Mouse (Mus musculus) left cerebral cortex, postnatal 36 days (tissue): ENCODE measurements around the gene Negr1. TPM values are rescaled to one million over a fixed set of nuclear protein-coding genes. Genes with fewer than 3 reads are reported as not detected.
A peak's percentile ranks its signal among the peaks of the same experiment; 100 is the strongest.

Experiments used
- DNase-seq, 2 experiments: peaks; one replicate each; pipeline ENCODE4 v3.0.0; 2021 to 2022; ENCODE audit warnings: low spot score in 2 of 2, mixed read lengths in 1 of 2
- intact Hi-C: fragments of 180-260 bp; cut with DNase I; formaldehyde crosslinking; loops from one replicate; pipeline ENCODE4 v1.15.1; 2025
- total RNA-seq, 2 experiments: library from RNA; stranded (reverse); gene quantifications; 2 replicates each; pipeline ENCODE4 v1.2.3; 2021

Gene Negr1
- total RNA-seq, 2 experiments from 2014 or later: 187 to 266 TPM

DNA sequence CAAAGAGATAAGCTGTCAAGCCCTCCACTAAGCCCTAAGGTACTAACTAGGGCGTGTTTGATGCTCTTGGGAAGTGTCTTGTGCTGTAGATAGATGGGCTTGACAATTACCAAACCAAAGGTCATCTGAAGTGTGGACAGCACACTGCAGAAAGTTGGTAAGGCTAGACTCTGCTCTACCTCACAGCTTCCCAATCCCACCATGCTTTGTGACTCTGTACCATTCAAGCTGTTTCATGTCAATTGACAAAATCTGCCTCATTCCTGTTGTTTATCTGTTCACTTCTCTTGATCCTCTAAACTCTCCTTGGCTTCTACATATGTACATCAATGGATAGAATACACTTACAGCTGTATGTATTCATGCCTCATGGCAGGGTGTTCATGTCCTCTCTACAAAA is 224.8 kb downstream of the Negr1 start:
- DNase-seq: no peak
- intact Hi-C loops: no loop called here

DNA sequence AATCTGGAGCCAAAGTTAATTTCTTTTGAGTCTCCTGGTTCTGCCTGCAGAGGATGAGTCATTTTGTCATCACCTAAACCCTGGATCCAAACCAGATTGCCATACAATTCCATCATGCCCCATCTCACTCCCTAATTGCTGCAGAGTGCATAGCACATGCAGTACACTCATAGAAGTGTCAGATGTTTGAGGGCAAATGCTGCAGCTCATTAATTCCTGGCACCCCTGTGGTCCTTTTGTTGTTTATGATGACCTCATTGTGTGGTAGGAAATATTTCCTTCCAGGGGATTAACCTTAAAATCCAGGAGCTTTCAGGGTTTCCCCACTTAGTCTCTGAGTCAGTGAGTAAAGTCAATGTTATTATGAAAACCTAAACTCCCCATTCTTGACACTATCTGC is 229.6 kb downstream of the Negr1 start:
- DNase-seq: no peak
- intact Hi-C loops: loop anchor here (10.0 kb wide), 1 partner anchor 226 kb away; the partner anchor contains the start of gene Negr1

DNA sequence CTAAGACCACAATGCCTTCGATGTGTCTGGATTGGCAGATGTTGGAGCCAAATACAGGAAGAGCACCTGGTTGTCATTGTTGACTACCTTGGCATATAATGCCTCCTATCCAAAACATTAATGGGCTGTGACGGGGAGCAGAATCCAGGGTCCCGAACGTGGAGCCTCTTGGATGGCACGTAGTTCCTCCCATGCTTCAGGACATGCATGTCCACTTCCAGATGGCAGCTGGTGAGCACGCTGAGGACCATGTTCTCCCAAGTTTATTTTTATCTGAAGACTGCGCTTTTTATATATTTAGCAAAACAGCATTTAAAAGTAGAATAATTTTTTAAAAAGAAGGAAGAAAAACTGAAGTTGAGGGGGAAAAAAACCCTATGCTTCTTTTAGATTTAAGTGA is 231.1 kb downstream of the Negr1 start:
- peak in 1 of 2 experiments; percentile 34 for DNase-seq
- intact Hi-C loops: loop anchor here (10.0 kb wide), 1 partner anchor 228 kb away; the partner anchor contains the start of gene Negr1

DNA sequence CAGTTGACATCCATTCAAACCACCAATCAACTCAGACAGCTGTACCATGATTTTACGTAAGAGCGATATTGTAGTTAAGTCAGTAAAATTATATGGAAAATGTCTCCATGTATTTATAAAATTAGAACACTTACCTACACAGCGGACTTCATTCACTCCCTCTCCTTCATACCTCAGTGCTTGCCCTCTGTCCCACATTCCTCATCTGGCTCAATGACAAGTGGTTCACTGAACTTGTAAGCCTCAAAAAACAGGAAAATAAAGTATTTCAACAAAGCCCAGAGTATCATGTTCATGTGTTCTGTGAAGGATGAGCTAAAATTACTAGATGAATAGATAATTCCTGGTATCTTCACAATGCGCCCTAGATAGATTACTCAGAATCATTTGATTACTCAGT is 232.5 kb downstream of the Negr1 start:
- DNase-seq: no peak
- intact Hi-C loops: loop anchor here (10.0 kb wide), 1 partner anchor 229 kb away; the partner anchor contains the start of gene Negr1

DNA sequence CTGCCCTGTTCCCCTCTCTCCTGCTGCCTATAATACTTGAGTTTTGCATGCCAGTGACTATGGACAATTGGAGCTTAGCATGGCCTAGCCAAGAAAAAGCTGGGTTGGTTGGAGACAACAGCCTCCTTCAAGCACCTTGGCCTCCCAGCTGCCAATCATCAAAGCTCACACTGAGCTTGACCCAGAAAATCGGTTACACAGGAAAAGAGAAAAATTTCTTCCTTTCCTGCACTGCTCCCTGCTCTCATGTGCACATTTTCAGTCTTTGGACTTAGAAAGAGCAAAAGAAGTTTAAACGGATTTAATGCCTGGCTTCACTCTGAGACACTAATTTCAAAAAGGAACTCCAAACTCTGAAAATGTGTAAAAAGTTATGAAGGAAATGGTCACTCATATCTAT is 233.0 kb downstream of the Negr1 start:
- no peak for DNase-seq
- intact Hi-C loops: loop anchor here (10.0 kb wide), 1 partner anchor 230 kb away; the partner anchor contains the start of gene Negr1

DNA sequence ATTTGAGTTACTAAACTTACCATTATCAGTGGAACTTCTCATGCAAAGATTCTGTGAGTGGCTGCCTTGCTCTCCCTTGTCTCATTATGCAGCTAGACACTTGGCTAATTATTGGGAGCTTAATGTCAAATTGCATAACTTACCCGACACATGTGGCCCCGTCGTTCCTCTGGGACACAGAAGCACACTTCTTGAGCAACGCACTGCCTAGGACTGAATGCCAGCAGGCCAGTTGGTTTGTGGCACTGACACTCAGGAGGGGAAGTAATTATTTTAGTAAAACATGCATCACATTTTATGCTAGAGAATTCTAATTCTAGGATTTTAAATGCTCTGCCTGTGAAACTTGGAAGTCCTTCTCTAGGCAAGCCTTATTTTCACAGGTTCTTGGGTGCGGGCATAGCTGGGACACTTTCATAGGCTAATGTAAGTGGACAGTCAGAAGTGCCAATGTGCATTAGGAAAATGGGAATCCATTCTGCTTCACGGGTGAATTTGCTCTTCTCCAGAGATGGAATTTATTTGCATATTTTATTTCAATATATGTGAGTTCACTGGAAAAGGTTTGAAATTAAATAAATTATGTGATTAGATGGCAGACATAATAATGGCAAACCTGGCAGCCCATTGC is 234.6 kb downstream of the Negr1 start:
- intact Hi-C loops: loop anchor here (10.0 kb wide), 1 partner anchor 231 kb away; the partner anchor contains the start of gene Negr1

DNA sequence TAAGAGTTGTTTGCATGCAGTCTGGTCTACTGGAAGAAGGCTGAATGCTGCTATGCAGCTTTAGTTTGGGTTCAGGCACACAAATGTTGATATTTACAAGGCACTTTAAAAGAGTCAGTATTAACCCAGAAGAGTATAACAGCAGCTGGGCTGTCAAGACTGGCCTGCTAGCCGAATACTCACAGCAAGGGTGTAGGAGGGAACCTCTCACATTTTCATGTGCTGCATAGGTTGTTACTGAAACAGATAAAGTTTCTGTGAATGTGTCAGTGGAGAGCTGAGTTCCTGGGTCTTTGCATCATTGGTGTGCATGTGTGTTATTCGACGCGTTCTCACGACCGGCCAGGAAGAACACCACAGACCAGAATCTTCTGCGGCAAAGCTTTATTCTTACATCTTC is 237.6 kb downstream of the Negr1 start:
- intact Hi-C loops: loop anchor here (10.0 kb wide), 1 partner anchor 234 kb away; the partner anchor contains the start of gene Negr1
- DNase-seq: no peak

More for the DNA sequence above, 234.6 kb downstream of the Negr1 start:
- DNase-seq: no peak

DNA sequence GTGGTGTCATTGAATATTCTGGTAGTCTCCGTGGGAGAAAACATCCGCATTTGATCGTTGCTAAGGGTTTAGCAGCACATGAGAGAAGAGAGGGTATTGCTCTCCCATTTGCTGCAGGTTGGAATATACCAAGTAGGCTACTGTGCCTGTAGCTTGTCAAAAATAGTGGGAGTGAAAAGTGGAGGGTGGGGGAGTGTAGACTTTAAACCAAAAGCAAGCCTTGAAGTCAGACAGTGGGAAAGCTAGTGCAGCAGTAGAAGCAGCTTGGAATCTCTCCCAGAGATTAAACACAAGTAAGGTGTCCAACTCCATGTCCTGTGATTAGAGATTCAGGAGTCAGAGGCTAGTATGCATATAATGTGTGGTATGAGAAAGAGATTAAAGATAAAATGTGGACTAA is 248.2 kb downstream of the Negr1 start:
- no peak for DNase-seq
- intact Hi-C loops: no loop called here

DNA sequence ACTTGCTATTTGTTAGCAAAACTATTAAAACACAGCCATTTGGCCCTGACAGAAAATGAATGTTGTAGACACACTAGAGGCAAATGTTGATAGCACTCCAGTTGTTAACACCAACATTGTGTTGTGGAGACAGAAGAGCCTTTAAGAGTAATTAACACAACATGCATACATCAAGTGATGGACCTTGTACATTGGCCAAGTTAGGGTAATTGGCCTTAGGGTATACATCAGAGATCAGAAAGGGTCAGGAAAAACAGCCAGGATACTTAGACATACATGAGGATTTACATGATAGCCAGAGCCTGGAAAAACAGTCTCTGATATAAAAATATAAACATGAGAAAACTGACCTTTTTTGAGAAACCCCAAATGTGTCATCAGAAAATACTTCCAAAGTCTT is 255.3 kb downstream of the Negr1 start:
- intact Hi-C loops: no loop called here
- DNase-seq: no peak

DNA sequence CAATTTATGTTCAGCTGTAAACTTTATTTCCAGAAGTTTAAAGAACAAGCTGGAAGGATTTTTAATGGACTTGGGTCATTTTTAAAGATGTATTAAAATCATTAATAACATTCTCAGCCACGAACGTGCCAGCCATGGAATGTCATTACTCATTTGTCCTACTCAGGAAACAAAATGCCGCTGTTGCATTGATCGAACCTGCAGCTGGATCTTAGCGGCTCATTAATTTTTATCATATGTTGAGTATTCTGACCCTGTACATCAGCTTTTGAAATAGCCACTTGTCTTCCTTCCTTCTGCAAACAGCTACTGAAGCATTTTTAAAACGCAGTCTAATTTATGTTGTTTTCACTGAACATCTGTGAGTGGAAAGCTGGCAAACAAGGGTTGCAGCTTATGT is 255.9 kb downstream of the Negr1 start:
- intact Hi-C loops: no loop called here
- DNase-seq: no peak

DNA sequence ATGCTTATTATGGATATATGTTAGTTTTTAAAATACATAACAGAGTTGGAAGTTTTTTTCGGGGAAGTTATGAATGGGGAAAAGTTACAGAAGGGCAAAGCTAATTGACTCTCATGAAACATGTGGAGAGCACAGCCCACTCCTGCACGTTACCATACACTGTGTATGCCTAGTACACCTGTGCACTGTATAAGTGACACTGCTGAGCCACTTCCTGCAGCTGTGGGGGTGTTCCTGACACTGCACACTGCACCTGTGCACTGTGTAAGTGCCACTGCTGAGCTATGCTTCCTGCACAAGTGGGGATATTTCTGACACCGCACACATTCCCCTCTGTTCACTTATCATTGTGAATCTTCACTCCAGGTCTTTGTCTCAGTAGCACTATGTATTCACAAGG is 261.4 kb downstream of the Negr1 start:
- no peak for DNase-seq
- intact Hi-C loops: no loop called here

DNA sequence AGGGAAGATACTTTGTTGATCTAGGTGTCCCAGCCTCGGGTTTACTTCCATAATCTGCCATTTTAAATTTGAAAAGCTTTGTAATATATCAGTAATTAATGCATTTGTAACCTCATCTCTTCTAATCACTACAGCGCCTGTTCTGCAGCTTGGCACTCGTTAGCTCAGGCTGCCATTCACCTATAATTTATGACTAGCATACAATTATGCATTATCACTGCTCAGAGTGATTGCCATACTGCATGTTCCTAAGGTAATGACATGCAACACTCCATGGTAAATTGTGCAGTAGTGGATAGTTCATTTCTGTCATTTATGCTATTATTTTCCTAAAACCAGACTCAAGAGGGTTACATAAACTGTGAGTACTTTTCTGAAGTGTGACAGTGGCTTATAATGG is 272.3 kb downstream of the Negr1 start:
- no peak for DNase-seq
- intact Hi-C loops: no loop called here

DNA sequence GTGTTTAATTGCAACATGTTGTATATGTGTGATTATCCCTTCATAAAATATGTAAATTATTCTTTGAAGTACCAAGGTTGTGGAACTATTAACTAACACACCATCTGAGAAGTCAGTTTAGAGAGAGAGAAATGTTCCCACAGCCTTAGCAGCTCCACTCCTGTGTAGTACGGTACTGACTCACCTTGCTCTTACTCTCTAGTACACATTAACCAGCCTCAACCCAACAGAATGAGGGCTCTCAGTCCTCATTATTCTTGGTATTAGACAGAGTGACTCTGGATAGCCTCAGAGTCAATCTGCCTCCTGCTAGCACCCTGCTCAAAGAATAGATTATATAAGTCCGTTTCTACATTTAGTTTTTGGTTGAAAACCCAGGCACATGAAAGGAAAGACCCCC is 277.0 kb downstream of the Negr1 start:
- intact Hi-C loops: no loop called here
- no peak for DNase-seq

DNA sequence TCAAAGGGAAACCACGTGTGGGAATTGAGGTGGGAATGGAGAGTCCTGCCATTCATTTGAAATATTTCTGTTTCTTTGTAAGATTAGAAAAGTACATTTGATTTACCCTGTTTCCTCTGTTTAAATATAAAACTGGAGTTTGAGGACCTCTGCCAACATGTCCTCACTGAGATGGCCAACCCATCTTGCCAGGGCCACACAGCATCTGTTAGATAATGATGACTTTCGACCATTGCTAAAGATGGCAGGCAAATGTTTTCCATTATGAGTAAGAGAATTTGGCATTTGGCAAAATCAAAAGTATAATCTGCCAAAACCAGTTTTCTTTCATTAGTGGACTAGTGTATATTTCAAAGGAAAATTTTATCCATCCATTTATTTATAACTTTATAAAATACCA is 286.8 kb downstream of the Negr1 start:
- intact Hi-C loops: no loop called here
- no peak for DNase-seq

DNA sequence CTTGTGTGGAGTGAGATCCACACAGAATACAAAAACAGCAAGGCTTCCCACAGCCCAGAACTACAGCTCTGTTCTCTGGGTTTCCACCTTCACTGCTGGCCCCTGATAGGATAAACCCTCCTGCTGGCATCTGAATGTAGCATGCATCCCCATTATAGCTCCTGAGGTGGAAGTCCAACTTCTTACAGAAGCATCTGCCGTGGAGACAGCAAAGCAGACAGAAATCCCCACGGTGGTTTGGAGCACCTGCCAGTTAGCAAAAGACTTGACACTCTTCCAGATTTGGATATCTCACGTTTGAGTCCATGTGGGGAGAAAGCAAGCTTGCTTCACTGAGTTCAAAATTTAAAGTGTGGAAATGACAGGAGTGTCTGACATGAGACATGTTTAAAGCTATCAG is 290.3 kb downstream of the Negr1 start:
- intact Hi-C loops: no loop called here
- peak; percentile 41 to 43 for DNase-seq

DNA sequence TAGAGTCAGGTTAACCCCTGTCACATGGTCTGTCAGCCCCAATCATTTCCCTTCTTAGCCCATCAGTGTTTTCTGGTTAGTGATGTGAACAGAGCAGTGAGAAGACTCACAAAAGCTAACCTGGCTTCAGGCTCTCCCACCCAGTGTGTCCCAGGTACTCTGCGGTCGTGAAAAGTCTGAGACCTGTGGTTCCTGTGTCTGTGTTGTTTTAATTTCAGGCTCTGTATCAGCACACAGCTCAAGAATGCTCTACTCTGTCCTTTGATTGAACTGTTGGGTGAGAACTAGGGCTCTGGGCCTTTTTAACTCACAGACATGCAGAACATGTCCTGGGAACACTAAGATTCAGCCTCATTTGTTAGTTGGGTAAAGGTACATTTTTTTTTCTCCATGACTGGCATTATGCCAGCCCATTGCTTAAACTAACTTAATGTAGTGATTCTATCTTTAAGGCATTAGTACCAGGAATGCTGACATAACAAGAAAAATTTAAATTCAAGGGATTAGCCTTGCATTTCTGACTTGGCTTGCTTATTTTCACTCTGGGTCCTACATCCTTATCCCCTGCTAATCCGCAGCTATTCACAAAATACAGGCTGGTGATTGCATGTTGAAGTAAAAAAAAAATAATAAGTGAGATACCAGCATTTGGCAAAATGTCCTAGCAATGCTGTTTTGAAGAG is 308.8 kb downstream of the Negr1 start:
- DNase-seq: no peak
- intact Hi-C loops: no loop called here

DNA sequence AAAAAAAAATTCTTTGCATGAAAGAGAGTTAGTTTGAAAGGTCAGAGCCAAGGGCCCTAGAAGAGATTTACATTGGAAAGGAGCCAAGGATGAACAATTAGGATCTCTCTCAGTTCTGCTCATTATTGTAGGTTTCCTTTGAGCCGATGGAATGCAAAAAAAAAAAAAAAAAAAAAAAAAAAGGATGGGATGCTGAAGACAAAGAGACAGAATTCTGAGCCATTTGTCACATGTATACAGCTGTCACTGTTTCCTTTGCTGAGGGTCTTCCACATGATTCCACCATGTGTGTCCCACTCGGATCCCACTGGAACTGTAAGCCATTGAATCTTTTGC is 309.3 kb downstream of the Negr1 start:
- DNase-seq: no peak
- intact Hi-C loops: no loop called here

DNA sequence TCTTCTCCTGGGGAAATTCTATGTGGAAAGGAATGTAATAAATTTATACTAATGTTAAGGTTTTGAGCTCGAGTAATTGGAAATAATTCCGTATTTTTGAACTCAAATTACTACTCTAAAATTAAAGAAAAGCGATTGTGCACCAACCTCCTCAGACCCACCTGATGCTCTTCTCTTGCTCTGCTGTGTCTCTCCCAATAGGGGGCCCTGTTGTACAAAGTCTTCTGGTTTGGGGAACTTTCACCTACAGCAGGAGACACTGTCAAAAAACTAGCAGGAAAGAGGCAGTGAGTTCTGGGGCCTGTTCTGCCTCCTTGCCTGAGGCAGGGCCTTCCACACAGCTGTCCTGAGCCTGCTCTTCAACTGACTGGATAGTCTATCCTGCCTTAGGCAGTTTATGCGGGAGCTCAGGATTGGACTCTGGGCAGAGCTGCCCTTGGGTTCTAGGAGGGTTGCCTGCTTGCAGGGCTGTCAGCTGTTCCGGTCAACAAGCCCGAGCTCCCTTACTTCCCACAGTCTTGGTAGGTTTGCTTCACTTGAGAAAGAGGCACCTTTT is 310.1 kb downstream of the Negr1 start:
- intact Hi-C loops: no loop called here

DNA sequence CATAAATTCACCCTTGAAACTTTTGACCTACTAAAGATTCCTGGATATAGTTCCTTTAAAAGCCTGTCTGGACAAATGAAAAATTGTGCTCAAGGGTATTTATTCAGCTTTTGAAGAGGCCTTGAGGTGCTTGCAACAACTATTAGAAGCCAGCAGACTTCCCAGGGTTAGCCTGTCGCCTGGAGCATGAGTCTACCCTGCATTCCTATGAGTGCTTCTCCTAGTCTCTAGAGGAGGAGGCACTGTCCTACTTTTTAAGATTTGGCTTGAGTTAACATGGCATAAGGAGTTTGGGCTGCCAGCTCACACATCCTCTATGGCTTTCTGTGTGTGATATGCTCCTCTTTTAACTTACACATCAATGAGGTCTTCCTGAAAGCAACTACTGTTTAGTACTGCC is 315.0 kb downstream of the Negr1 start:
- peak; percentile 15 to 17 for DNase-seq
- intact Hi-C loops: no loop called here

More for the DNA sequence above, 310.1 kb downstream of the Negr1 start:
- no peak for DNase-seq

DNA sequence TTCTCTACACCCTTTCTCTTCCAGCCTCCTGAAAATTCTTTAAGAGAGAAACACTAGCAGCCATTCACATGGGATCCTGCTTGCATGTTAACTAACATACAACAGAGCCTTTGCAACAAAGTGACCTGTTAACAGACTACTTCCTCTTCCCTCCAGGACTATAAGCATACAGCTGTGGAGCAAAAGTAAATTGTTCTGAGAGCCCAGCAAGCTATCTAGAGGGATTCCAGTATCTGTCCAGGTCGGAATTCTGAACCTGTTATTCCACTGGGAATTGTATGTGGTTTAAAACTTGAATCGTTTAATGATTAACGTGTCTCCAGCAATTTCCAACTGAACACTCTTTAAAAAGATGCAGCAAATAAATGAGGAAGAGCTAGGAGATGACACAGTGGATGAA is 320.5 kb downstream of the Negr1 start:
- DNase-seq: no peak
- intact Hi-C loops: no loop called here

DNA sequence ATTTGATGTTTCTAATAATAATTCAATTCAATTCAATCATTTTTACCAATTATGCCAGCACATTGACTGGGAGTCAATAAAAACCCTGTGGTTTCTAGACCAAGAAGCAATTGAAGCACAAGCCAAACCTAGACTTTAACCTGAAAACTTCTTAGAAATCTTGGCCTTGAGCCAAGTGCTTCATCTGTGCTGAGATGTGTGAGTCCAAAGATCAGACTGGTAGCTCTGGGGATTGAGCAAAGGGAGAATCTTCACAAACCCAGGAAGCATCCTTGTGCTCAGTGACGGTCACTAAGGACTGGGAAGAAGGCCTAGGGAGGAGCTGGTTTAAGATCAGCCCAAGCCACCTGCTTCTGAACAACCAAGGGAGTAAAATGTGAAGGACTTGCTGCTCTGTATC is 322.3 kb downstream of the Negr1 start:
- no peak for DNase-seq
- intact Hi-C loops: no loop called here
